Mouse (Mus musculus) cerebellum, adult 11 months (tissue): ENCODE measurements around the gene Pno1.
A peak's percentile ranks its signal among the peaks of the same experiment; 100 is the strongest.

Source experiments
- DNase-seq: peaks from one replicate; pipeline ENCODE4 v3.0.0; 2022

Gene Pno1

DNA sequence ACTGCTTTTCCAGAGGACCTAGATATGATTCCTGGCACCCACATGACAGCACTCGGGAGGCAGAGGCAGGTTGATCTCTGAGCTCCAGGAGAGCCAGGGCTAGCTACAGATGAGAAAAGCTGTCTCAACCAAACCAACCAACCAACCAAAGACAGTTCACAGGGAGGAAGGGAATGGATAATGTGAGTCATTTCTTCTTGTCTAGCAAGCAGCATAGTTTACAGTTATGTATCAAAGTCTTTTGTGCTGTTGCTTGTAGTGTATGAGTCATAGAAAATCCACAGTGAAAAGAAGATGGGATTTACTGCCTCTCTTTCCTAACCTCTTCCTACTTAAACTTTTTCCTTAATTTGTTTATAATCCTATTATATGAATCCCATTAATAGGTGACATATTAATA is 34.7 kb downstream of the Pno1 start:
- DNase-seq: no peak

DNA sequence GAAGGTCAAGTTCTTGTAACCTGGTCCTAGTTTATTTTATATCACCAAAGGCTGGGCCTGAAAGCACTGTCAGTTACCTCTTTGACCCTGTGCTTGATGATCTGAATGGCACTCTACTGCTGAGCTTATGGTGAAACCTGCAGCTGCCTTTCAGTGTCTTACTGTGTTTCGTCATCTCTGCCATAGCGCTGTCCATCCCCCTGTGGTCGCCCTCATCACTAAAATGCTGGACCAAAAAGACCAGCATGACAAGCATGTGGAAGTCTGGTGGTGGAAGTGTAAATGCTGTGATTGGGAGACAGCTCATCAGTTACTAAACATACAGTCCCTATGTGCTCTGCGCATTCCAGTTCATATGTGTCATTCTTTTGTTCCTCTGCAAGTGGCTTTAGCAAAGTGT is 39.1 kb downstream of the Pno1 start:
- no peak for DNase-seq

DNA sequence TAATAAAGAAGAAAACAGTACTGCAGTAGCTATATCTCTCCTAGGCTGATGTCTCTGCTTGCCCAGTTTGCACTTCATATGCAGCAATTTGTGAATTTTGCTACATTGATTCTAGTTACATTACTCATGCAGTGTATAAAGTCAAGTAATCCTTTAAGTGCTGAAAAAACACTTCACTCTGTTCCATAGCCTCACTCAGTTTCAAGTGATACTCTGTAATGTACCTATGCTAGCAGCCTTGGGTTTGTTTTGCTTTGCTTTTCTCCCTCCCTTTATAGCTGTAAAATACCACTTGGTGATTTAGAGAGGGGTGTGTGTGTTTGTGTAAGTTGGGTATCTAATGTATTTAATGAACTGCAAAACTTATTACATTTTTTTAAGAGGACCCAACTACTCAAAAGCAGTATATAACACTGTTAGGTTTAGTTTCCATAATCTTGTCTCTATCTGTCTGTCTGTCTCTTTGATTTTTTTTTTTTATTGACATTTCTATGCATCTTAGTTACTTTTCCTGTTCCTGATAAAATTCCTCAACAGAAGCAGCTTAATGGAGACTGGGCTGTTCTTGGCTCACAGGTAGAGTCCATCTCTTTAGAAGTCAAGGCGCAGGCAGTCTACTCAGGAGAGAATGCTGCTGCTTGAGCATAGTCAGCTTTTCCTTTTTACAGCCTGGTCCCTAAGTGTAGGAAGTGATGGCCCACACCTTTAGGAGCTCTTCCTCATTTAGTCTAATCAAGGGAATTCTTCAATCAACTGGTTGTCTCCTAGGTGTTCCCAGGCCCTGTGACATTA is 40.2 kb downstream of the Pno1 start:
- no peak for DNase-seq

DNA sequence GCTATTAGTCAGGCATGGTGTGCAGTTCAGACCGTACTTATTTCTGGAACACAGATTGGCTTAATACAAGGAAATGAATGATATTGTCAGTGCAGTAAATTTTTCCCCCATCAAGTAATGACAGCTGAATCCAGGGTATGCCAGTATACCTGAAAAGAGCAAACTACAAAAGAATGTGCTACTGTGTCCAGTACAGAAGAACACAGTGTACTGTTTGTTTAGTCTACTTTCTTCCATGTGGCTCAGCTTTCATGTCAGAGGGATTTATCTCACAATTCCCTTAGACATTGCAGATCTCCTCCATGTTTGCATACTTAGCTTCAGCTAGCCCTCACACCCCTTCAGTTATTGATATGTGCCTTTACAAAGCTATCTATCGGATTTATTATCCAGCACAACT is 42.1 kb downstream of the Pno1 start:
- DNase-seq: no peak

DNA sequence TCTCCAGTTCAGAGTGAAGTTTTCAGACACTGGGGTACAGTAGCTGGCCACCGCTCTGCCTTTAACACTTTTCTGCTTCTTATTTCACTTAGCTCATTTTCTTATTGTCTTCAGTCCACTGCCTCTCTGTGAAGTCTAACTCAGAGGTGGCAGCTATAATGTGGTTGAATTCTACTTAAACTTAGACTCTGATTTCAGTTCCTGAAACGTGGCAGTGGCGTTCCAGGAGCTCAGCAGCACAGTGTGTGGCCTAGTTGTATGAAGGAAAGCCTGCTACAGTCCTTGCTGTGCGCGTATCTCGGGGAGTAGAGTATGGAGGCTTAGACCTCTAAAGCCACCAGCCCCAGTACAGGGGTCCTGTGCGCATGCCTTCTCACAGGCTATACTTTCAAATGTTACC is 44.7 kb downstream of the Pno1 start:
- DNase-seq: no peak

DNA sequence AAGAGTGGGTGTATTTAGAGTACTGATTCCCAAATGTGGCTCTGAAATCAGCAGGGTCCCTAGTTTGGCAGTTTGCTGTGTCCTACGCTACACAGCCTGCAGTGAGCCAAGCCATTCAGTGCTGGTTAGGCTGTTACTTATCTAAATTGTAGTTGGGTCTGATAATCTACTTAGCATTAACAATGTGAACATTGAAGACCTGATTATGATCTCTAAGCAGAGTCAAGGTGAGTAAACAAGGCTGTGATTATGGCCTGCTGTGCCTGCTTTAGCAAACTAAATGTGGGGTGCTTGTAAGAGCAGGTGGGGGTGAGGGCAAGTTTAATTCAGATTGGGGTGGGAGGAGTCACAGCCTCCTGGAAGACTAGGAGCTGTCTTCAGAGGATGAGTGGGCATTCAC is 47.4 kb downstream of the Pno1 start:
- DNase-seq: no peak

DNA sequence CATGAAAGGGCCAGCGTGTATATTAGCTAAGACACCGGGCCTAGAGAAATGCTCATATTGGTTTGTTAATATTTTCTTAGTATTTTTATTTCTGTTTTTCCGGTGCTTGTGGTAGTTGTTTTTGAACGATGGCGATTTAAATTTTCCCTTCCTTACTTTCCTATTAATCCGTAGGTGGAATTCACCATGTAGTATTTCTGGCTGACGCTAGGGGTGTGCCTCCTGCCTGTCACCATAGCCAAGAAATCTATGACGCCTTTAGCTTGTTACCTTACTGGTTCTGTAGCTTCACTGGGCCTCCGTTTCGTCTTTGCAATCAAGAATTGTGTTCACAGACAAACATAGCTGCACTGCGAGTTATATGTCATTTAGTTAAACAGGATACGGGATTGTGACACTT is 51.1 kb downstream of the Pno1 start:
- DNase-seq: peak; percentile 54

DNA sequence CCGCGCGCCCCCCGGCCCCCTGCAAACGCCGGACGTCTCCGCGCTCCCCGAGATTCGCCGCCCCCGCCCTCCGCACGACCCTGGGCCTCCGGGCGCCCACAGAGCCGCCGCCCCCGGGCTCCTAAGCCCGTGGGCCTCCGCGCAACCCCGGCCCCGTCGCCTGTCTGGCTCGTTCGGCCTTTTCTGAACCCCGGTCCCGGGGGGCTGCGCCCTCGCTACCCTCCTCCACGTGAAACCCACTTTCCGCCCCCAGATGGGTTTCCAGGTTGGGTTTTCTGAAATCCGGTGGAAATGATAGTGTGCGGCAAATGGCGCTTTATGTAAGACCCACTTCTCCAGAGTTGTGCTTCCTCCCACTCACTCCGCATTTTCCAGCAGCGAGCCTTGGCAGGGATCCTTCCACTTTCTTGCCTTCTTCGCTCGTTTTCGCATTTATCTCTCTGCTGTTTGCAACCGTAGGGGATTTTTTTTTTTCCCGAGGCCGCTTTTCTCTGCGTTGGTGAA is 51.6 kb downstream of the Pno1 start:
- peak; percentile 48 for DNase-seq

DNA sequence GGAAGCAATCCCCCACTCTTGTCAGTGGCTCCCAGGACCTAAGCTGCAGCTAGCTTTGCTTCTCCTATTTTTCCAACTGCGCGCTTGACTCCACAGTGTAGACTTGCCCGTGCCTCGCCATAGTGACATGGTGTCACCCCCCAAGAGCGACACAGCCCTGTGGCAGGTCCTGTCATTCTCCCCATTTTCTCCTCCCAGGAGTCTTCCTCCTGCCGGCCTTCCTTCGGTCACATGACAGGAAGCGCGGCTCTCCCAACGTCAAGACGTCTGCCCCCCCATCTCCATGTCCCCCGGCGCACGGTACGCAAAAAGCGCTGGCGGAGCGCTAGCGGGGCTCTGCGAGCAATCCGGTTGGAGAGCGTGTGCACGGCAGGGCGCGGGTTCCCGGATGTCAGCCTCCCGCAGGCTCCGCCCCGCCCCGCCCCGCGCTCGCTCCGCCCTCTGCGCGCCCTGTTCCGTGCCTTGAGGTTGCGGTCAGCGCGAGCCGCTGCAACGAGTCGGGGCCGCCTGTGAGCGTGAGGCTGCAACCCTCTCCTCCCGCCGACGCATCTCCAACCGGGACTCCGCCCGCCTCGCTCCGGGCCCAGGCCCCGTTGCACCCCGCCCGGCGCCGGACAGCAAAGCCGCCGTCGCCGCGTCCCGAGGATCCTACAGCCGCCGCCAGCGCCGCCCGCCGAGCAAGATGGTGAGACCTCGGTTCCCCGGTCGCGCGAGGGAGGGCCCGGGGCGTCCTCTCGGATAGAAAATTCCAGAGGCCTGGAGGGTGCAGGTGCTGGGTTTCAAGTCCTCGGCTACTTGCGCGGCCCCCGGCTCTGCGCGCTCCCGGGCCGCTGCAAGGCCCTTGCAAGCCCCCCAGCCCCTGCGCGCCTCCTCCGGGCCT is 52.3 kb downstream of the Pno1 start, which contains the start of gene Ppp3r1:
Ppp3r1 (plus strand) TSS at position 406 of the 880 bp plus-strand sequence.
- DNase-seq: peak; percentile 97
